Mouse (Mus musculus) liver, embryonic 13.5 days (tissue): ENCODE results near the gene Cda. TPM values are rescaled to one million over a fixed set of nuclear protein-coding genes. Genes with fewer than 3 reads are reported as not detected.

ENCODE experiments used
- ATAC-seq: fragments of 200-750 bp; cut with Nextera tagmentation; 2 replicates; pipeline ENCODE4 v1.8.0; 2017; ENCODE audit warnings: low read depth, mild to moderate bottlenecking, moderate number of reproducible peaks, moderate library complexity
- DNase-seq: peaks from one replicate; pipeline ENCODE4 v3.0.0; 2022
- H3K27ac ChIP-seq: fragments of 300-500 bp; sonication (generic); 2 replicates; pipeline ENCODE4 v1.5.1; 2015; ENCODE audit warnings: moderate library complexity, mild to moderate bottlenecking, inconsistent platforms
- H3K27me3 ChIP-seq: fragments of 300-500 bp; sonication (generic); 2 replicates; pipeline ENCODE4 v1.6.1; 2015; ENCODE audit warnings: mild to moderate bottlenecking, inconsistent platforms
- H3K36me3 ChIP-seq: fragments of 300-500 bp; sonication (generic); 2 replicates; pipeline ENCODE4 v1.6.1; 2015; ENCODE audit warnings: mild to moderate bottlenecking, inconsistent platforms
- H3K4me1 ChIP-seq: fragments of 300-500 bp; sonication (generic); replicated peaks from 2 replicates; pipeline ENCODE4 v1.6.1; 2015; ENCODE audit warnings: inconsistent platforms
- H3K4me2 ChIP-seq: fragments of 300-500 bp; sonication (generic); 2 replicates; pipeline ENCODE4 v1.6.1; 2015; ENCODE audit warnings: inconsistent platforms, mild to moderate bottlenecking, moderate library complexity
- H3K4me3 ChIP-seq: fragments of 300-500 bp; sonication (generic); replicated peaks from 2 replicates; pipeline ENCODE4 v1.5.1; 2015; ENCODE audit warnings: mild to moderate bottlenecking, inconsistent platforms
- H3K9ac ChIP-seq: fragments of 300-500 bp; sonication (generic); 2 replicates; pipeline ENCODE4 v1.6.1; 2015; ENCODE audit warnings: mild to moderate bottlenecking, inconsistent platforms
- H3K9me3 ChIP-seq: fragments of 300-500 bp; sonication (generic); replicated peaks from 2 replicates; pipeline ENCODE4 v1.6.1; 2016; ENCODE audit warnings: inconsistent platforms
- WGBS: fragments of 180-500 bp; shearing (Covaris S2); methylation state at CpG from one replicate; pipeline ENCODE4 v1.1.7; 2015; ENCODE audit not compliant: insufficient replicate concordance; 5-methylcytosine and 5-hydroxymethylcytosine counted together
- polyA plus RNA-seq: library from polyadenylated mRNA; unstranded; fragments of >200 nt; fragmentation: Nextera tagmentation; extraction: Ambion mirVana; gene quantifications from 2 replicates; pipeline ENCODE4 v1.2.1, GENCODE M21; 2015

Cda gene
- polyA plus RNA-seq, 1 experiment from 2014 or later, result 5.2 TPM

GRCm38 (mm10) chr4:138347280-138347679 lies 20.5 kb downstream of the Cda start:
- WGBS, result 48% methylated on average over 1 of the region's 1 CpGs
- H3K27ac ChIP-seq, result no peak overlapping the region
- H3K9ac ChIP-seq, result no peak overlapping the region
- H3K4me3 ChIP-seq, result no peak overlapping the region
- no peaks in the 10 kb centered on the region for H3K9me3 ChIP-seq
- no peak overlapping the region for H3K4me2 ChIP-seq
- H3K4me1 ChIP-seq, result peaks cover 7% of the 10 kb centered on the region
- ATAC-seq (no peak), DNase-seq (no peak)
- H3K36me3 ChIP-seq, result no peaks in the 10 kb centered on the region
- H3K27me3 ChIP-seq, result no peaks in the 10 kb centered on the region

- Histone ChIP-seq H3K27ac (no peak overlapping the region), H3K4me3 (no peak overlapping the region), H3K9me3 (no peaks in the 10 kb centered on the region), H3K36me3 (no peaks in the 10 kb centered on the region), H3K27me3 (peaks cover 4% of the 10 kb centered on the region; the same call in 1 of the 2 replicates), H3K4me2 (no peak overlapping the region), H3K9ac (no peak overlapping the region), H3K4me1 (peaks cover 11% of the 10 kb centered on the region)
- DNase-seq (no peak), ATAC-seq (no peak)
- 62% methylated on average over 9 of the region's 9 CpGs for WGBS
These were observed 22.8 kb downstream of the Cda start for GRCm38 (mm10) chr4:138344891-138345545.

- H3K4me3 ChIP-seq, result no peak overlapping the region
- no peaks in the 10 kb centered on the region for H3K9me3 ChIP-seq
- H3K9ac ChIP-seq, result no peak overlapping the region
- peak overlapping the region; percentile 74 for H3K27ac ChIP-seq
- WGBS, result 69% methylated on average over 10 of the region's 10 CpGs
- H3K36me3 ChIP-seq, result no peaks in the 10 kb centered on the region
- peaks cover 4% of the 10 kb centered on the region; the same call in 1 of the 2 replicates for H3K27me3 ChIP-seq
- no peak overlapping the region for H3K4me2 ChIP-seq
- H3K4me1 ChIP-seq, result peaks cover 11% of the 10 kb centered on the region
- DNase-seq, result no peak
- no peak for ATAC-seq
These were observed 24.4 kb downstream of the Cda start for GRCm38 (mm10) chr4:138343341-138343837.

GRCm38 (mm10) chr4:138342778-138343177 lies 25.0 kb downstream of the Cda start:
- H3K36me3 ChIP-seq, result no peaks in the 10 kb centered on the region
- no peak overlapping the region for H3K9ac ChIP-seq
- peaks cover 11% of the 10 kb centered on the region for H3K4me1 ChIP-seq

GRCm38 (mm10) chr4:138342048-138342447 lies 25.7 kb downstream of the Cda start:
- Histone ChIP-seq H3K4me3 (no peak overlapping the region), H3K27ac (no peak overlapping the region; the same call in 1 of the 2 replicates), H3K9ac (no peak overlapping the region), H3K9me3 (no peaks in the 10 kb centered on the region), H3K4me2 (no peak overlapping the region), H3K36me3 (no peaks in the 10 kb centered on the region), H3K4me1 (peaks cover 17% of the 10 kb centered on the region), H3K27me3 (peaks cover 4% of the 10 kb centered on the region; the same call in 1 of the 2 replicates)
- 66% methylated on average over 7 of the region's 7 CpGs for WGBS
- DNase-seq, result no peak
- ATAC-seq, result no peak

More at GRCm38 (mm10) chr4:138342778-138343177, 25.0 kb downstream of the Cda start:
- Histone ChIP-seq H3K27me3 (peaks cover 4% of the 10 kb centered on the region; the same call in 1 of the 2 replicates), H3K27ac (peak overlapping the region; percentile 74), H3K9me3 (no peaks in the 10 kb centered on the region), H3K4me3 (no peak overlapping the region), H3K4me2 (no peak overlapping the region)
- ATAC-seq, result peak; percentile 70
- WGBS, result 59% methylated on average over 6 of the region's 6 CpGs
- no peak for DNase-seq

GRCm38 (mm10) chr4:138341393-138341792 lies 26.4 kb downstream of the Cda start:
- no peaks in the 10 kb centered on the region for H3K36me3 ChIP-seq
- H3K27me3 ChIP-seq, result peaks cover 4% of the 10 kb centered on the region; the same call in 1 of the 2 replicates
- H3K4me3 ChIP-seq, result no peak overlapping the region
- no peak for DNase-seq
- 58% methylated on average over 8 of the region's 8 CpGs for WGBS
- H3K27ac ChIP-seq, result no peak overlapping the region
- no peak overlapping the region for H3K9ac ChIP-seq
- no peak overlapping the region for H3K4me2 ChIP-seq
- no peaks in the 10 kb centered on the region for H3K9me3 ChIP-seq
- no peak for ATAC-seq
- peaks cover 17% of the 10 kb centered on the region for H3K4me1 ChIP-seq

- no peak overlapping the region for H3K4me3 ChIP-seq
- ATAC-seq, result no peak
- H3K4me1 ChIP-seq, result peaks cover 17% of the 10 kb centered on the region
- peaks cover 4% of the 10 kb centered on the region; the same call in 1 of the 2 replicates for H3K27me3 ChIP-seq
- whole genome bisulfite sequencing, result 19% methylated on average over 4 of the region's 4 CpGs
- no peaks in the 10 kb centered on the region for H3K36me3 ChIP-seq
- no peak overlapping the region for H3K4me2 ChIP-seq
- no peak overlapping the region for H3K27ac ChIP-seq
- no peak overlapping the region for H3K9ac ChIP-seq
- no peaks in the 10 kb centered on the region for H3K9me3 ChIP-seq
- no peak for DNase-seq
These were observed 27.8 kb downstream of the Cda start for GRCm38 (mm10) chr4:138339963-138340362.

GRCm38 (mm10) chr4:138337341-138337740 lies 30.5 kb downstream of the Cda start:
- no peaks in the 10 kb centered on the region for H3K9me3 ChIP-seq
- H3K4me3 ChIP-seq, result no peak overlapping the region
- no peak overlapping the region for H3K9ac ChIP-seq
- no peak overlapping the region for H3K4me2 ChIP-seq
- H3K4me1 ChIP-seq, result peaks cover 10% of the 10 kb centered on the region; the same call in 1 of the 2 replicates
- DNase-seq (no peak), ATAC-seq (no peak)
- 62% methylated on average over 9 of the region's 9 CpGs for WGBS
- no peaks in the 10 kb centered on the region for H3K36me3 ChIP-seq
- H3K27me3 ChIP-seq, result peaks cover 4% of the 10 kb centered on the region; the same call in 1 of the 2 replicates
- H3K27ac ChIP-seq, result no peak overlapping the region

- H3K27me3 ChIP-seq, result peaks cover 7% of the 10 kb centered on the region; the same call in 1 of the 2 replicates
- H3K4me3 ChIP-seq, result no peak overlapping the region
- H3K27ac ChIP-seq, result no peak overlapping the region
- no peaks in the 10 kb centered on the region for H3K36me3 ChIP-seq
- H3K9me3 ChIP-seq, result no peaks in the 10 kb centered on the region
- no peak overlapping the region for H3K9ac ChIP-seq
- no peak overlapping the region for H3K4me2 ChIP-seq
- WGBS, result 33% methylated on average over 5 of the region's 5 CpGs
- no peak for DNase-seq
- peaks cover 6% of the 10 kb centered on the region; the same call in 1 of the 2 replicates for H3K4me1 ChIP-seq
- no peak for ATAC-seq
These were observed 30.9 kb downstream of the Cda start for GRCm38 (mm10) chr4:138336876-138337275.

- Histone ChIP-seq H3K27ac (no peak overlapping the region), H3K4me1 (0 out of 2 replicates have a peak, but pooled peaks cover 5% of the 10 kb centered on the region), H3K4me3 (no peak overlapping the region), H3K9ac (no peak overlapping the region), H3K4me2 (no peak overlapping the region), H3K27me3 (peaks cover 14% of the 10 kb centered on the region), H3K36me3 (no peaks in the 10 kb centered on the region), H3K9me3 (no peaks in the 10 kb centered on the region)
- 72% methylated on average over 6 of the region's 6 CpGs for WGBS
- no peak for DNase-seq
- no peak for ATAC-seq
These were observed 32.1 kb downstream of the Cda start for GRCm38 (mm10) chr4:138335648-138336047.

- 77% methylated on average over 12 of the region's 12 CpGs for WGBS
- no peak for ATAC-seq
- no peaks in the 10 kb centered on the region for H3K36me3 ChIP-seq
- H3K4me2 ChIP-seq, result no peak overlapping the region
- H3K27me3 ChIP-seq, result peaks cover 20% of the 10 kb centered on the region
- no peak overlapping the region for H3K27ac ChIP-seq
- no peak overlapping the region for H3K9ac ChIP-seq
- no peak overlapping the region for H3K4me3 ChIP-seq
- 0 out of 2 replicates have a peak, but pooled peaks cover 5% of the 10 kb centered on the region for H3K4me1 ChIP-seq
- DNase-seq, result no peak
- H3K9me3 ChIP-seq, result no peaks in the 10 kb centered on the region
These were observed 32.8 kb downstream of the Cda start for GRCm38 (mm10) chr4:138335036-138335435.
